Mouse (Mus musculus) ovary, postnatal 10 days (tissue): ENCODE data around the gene Hoxd12.

ENCODE experiments used
- DNase-seq: peaks from one replicate; pipeline ENCODE4 v3.0.0; 2022; ENCODE audit warnings: low spot score

Gene Hoxd12

DNA sequence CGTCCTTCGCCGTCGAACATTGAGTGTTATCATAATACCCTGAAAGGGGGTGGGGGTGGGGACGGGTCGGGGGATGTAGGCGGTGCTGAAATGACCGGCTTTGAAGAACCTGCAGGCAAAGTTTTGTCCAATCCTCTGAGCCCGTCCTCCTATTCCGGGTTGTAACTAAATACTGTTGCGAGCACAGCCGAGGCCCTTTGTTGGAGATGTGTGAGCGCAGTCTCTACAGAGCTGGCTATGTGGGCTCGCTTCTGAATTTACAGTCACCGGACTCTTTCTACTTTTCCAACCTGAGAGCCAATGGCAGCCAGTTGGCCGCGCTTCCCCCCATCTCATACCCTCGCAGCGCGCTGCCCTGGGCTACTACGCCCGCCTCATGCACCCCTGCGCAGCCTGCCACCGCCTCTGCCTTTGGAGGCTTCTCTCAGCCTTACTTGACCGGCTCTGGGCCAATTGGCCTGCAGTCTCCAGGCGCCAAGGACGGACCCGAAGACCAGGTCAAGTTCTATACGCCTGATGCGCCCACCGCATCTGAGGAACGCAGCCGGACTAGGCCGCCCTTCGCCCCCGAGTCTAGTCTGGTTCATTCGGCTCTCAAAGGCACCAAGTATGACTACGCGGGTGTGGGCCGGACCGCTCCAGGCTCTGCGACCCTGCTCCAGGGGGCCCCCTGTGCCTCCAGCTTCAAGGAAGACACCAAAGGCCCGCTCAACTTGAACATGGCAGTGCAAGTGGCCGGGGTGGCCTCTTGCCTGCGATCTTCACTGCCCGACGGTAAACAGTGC lies at the start of gene Hoxd12:
Gene Hoxd12, plus strand, starts transcription at position 133 of the 785 bp plus-strand sequence.
- DNase-seq, result no peak

- DNase-seq, result no peak
These were observed 39.4 kb upstream of the Hoxd12 start for GRCm38 (mm10) chr2:74635412-74635811.

GRCm38 (mm10) chr2:74642431-74642830 lies 32.4 kb upstream of the Hoxd12 start:
- no peak for DNase-seq

GRCm38 (mm10) chr2:74645631-74646030 lies 29.2 kb upstream of the Hoxd12 start:
- DNase-seq, result no peak

DNA sequence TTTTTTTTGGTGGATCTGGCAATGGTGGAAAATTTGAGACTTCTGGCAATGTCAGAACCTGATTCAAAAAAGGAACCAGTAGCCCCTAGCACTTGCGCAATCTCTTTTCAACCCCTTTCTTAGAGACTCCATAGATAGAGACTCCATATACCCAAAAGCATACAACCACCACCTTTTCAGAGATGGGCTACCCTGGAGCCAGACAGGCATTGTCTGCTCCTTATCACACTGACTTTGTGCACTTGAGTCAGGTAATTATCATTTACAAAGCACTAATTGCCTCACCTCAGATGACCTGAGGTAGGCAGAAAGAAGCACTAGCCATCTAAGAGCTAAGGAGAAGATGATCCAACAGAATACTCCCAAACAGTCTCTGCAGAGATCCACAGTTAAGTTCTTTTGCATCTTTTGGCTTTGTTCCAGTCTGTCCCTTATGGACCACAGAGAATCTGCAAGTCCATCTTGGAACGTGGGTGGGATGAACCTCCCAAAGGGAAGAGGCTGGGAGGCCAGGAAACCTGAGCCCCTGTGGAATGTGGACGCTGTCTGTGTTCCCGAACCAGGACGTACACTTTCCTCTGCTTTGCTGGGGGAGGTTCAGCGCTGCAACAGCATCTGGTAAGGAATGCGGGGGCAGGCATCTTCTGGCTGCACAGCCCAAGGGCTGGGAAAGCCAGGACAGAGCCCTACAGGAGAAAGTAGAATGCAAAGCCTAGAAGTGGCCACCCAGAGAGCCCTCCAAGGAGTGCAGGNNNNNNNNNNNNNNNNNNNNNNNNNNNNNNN lies 27.5 kb upstream of the Hoxd12 start:
- DNase-seq, result no peak

DNA sequence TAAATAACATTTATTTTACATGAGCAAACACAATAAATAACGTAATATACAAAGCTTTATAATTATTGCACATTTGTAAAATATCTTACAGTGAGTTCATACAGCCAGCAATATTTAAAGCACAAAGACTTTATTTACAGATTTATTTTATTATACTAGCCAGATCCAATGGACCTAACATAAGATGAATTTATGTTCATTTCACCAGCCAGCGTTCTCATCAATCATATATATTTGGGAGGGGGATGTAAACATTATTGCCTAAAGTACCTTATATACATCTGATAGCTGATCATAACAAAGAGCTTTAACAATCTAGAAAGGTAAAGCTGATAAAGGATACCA lies 21.8 kb upstream of the Hoxd12 start:
- DNase-seq, result no peak

GRCm38 (mm10) chr2:74653781-74654535 lies 20.9 kb upstream of the Hoxd12 start:
- no peak for DNase-seq

GRCm38 (mm10) chr2:74654743-74655419 lies 19.9 kb upstream of the Hoxd12 start:
- DNase-seq, result no peak

- no peak for DNase-seq
These were observed 19.4 kb upstream of the Hoxd12 start for GRCm38 (mm10) chr2:74655420-74655781.

DNA sequence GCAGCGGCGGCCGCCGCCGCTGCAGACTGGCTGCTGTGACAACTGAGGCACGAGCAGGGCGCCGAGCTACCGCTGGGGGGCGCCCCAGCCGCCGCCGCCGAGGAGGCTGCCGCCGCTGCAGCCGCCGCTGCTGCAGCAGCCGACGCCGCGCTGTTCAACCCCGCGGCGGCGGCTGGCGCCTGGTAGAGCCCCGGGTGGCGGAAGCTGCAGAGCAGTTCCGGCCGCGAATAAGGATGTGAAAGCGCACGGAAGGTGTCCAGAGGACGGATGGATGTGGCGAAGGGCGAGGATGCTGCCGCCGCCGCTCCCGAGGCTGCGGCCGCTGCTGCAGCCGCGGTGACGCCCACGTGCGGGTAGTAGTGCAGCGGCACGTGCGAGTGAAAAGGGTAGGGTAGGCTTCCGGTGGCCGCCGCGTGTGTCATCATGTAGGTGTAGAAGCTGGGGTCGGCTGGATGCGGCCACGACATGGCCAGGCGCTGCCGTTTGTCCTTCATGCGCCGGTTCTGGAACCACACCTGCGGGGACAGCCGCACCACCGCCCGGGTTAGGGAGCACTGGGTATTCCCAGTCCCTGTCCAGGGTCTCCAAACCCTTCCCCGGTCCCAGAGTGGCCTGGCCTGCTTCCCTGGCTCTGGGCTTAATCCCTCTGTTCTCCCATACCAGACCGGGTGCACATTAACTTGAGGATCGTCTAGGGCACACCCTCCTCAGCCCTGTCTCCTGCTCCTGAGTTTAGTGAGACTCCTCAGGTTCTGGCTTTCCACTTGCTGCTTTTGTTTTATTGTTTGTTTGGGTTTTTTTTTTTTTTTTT lies 18.8 kb upstream of the Hoxd12 start:
- no peak for DNase-seq

DNA sequence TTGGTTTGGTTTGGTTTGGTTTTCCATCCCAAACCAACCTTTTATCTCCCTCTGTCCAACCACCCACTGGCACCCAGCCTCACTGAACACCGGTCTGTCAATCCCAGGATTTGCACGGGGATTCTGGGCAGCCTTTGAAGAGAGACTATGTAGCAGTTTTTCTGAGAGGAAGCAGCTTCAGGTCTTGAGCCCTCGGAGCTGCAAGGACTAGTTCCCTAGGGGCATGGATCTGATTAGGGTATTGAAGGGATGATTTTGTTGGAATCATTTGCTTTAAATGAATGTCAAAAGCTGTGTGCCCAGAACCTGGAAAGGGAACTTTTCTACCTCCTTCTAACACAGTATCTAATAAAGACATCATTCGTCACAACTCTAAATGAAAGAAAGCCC lies 18.2 kb upstream of the Hoxd12 start:
- no peak for DNase-seq

- no peak for DNase-seq
These were observed 17.4 kb upstream of the Hoxd12 start for GRCm38 (mm10) chr2:74657251-74658023.

DNA sequence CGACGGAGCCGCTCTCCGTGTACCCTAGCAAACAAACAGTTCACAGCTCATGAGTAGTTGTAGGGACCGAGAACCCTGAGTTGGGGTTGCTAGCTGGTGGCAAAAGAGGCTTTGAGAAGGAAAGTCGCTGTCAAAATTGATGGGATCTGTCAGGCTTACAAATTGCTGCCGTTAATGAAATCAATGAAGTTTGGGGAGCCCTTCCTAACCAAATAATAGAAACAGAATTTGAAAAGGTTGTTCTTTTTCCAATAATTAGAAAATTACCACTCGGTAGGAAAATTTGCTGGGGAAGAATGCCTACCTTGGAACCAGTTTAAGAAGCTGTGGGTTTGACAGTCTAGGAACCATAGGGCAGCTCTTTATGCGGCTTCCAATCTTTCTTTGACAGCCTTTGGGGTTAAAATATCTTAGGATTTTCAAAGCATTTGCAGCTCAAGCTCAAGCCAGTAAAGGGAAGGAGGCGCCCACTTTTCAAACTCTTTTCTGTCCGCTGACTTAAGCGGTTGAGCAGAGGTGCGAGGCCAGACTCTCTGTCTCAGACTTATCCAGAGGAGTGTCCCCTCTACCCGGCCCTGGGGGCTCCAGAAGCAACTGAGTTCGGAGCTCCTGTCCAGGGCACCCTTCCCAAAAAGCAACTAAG lies 16.7 kb upstream of the Hoxd12 start:
- no peak for DNase-seq

- DNase-seq, result no peak
These were observed 16.0 kb upstream of the Hoxd12 start for GRCm38 (mm10) chr2:74658667-74659371.

DNA sequence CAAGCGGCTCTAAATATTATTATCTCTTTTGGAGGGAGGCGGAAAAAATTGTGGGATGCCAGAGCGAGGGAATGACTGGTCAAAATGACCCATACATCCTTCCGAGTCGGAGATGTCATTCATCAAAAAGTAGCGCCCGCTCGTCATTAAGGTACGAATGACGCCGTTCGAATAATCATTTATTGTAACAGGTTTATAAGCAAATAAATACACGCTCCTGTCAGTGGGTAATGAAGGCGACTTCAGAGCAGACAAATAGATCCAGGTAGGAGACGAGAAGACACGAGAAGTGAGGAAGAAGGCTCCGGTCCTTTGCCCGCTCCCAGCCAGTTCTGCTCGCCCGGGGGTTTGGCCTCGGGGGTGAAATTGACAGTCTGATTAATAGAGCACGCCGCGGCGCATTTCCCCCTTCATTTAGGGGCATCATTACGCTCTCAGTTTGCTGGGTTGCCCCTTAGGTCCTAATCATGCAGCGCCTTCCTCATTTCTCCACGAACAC lies 15.3 kb upstream of the Hoxd12 start, which contains the start of gene Evx2:
Gene Evx2, minus strand, starts transcription at position 51 of the 499 bp plus-strand sequence.
- DNase-seq, result no peak

DNA sequence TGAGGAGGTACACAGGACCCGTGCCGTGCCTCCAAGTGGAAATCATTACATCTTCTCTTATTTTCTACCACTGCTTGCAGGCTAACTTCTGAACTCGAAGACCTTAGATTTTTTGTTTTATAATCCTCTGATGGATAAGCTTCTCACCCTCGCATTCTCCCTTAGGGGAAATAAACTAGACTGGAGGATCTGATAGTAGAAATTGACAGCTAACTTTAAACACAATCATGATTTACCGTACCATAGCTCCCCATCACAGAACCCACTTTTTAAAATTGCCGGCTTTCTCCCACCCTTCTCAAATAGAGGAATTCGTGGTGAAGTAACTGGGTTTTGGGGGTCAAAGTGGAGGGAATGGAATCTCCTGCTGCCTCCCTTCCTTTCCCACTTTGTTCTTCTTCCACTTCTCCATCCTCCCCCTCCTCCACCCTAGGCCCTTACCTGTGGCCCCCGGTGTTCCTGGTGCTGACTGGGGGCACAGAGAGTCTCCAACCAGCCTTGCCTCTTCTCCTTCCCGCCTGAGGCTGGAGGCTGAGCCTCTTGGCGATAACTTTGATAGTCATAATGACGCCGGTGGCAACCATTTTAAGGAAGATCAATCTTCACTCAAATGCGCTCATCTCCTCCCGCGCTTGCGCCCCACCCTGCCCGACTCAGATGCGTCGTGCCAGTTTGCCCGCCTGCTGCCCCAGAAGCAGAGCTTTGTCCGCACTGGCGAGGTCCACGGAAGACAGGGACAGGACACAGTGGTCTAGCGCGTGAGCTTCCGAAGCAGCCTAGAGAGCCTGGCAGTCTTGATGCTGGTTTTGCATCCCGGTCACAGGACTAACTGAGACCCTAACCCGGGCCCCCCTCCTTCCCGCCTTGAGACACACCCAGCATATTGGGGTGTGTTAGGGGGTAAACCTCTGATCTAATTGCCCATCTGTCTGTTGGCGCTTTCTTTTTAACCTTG lies 14.1 kb upstream of the Hoxd12 start:
- DNase-seq, result no peak

- DNase-seq, result no peak
These were observed 13.1 kb upstream of the Hoxd12 start for GRCm38 (mm10) chr2:74661685-74662084.
